Mouse (Mus musculus): ENCODE data around the gene Inava. TPM values are rescaled to one million over a fixed set of nuclear protein-coding genes. Genes with fewer than 3 reads are reported as not detected.

The Inava gene
- total RNA-seq (2021): 1 to 10 TPM; 3.7 to 4.4 TPM

GRCm38 (mm10) chr1:136233892-136234594, at the start of gene Inava:
Inava (minus strand) TSS chr1:136234264.
- intact Hi-C loops (cut with DNase I): no loop called here
- peak in 1 of 2 experiments; percentile 72 for DNase-seq (ENCODE audit: extremely low spot score in 1 of 2, low spot score in 2 of 2)

DNA sequence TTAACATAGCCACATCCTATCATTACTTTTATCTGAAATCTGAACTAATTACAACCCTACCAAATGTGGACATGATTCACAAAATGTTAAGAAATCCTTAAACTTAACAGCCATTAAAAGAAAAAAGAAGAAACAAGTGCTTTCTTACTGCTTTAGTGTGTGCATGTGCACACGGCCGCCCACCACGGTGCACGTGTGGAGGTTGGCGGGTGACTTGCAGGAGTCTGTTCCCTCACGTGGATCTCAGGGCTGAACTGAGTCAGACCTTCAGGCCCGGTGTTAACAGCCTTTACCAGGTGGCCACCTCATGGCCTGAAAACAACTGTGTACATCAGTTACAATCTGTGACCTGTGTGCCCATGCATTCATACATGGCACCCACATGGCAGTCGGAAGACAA, 43.3 kb upstream of the Inava start:
- no peak for DNase-seq (ENCODE audit: extremely low spot score in 1 of 2, low spot score in 2 of 2)
- intact Hi-C loops (cut with DNase I): no loop called here

DNA sequence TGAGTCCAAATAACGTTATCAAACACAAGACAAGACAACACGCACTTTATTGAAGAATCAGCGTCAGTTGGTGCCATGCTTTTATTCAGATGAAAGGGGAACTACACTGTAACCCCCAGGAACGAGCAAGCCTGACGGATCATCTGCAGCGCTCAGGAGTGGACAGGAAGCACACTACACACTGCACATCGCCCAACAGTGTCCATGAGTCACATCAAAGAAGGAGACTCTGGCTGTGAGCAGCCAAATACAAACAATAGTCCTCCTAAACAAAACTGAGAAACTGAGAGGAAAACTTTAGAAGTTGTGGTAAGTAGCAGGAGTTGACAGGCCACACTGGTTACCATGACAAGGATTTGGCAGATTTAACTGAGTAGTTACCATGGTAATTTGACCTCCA, 34.2 kb upstream of the Inava start:
- no peak for DNase-seq (ENCODE audit: extremely low spot score in 1 of 2, low spot score in 2 of 2)
- intact Hi-C loops (cut with DNase I): no loop called here

DNA sequence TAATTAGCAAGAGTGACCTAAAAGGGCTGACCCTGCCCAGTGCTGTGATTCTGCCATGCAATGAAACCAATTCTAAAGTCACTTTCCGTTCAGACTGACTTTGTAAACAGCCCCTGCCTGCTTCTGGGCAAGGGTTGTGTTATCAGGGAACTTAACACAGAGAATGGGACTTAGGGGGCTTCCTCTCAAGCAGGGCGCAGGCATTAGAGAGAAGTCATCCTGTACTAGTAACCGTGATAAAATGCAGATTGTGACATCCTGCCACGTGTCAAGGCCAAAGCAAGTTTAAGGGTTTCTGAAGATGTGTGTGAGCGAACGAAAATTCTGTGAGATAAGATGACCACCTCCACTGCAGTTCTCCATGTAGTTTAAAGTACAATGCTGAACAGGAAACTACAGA, 32.1 kb upstream of the Inava start:
- intact Hi-C loops (cut with DNase I): no loop called here
- DNase-seq (ENCODE audit: extremely low spot score in 1 of 2, low spot score in 2 of 2): no peak

- intact Hi-C loops (cut with DNase I): no loop called here
- no peak for DNase-seq (ENCODE audit: extremely low spot score in 1 of 2, low spot score in 2 of 2)
These were observed 29.3 kb upstream of the Inava start for GRCm38 (mm10) chr1:136263355-136263754.

DNA sequence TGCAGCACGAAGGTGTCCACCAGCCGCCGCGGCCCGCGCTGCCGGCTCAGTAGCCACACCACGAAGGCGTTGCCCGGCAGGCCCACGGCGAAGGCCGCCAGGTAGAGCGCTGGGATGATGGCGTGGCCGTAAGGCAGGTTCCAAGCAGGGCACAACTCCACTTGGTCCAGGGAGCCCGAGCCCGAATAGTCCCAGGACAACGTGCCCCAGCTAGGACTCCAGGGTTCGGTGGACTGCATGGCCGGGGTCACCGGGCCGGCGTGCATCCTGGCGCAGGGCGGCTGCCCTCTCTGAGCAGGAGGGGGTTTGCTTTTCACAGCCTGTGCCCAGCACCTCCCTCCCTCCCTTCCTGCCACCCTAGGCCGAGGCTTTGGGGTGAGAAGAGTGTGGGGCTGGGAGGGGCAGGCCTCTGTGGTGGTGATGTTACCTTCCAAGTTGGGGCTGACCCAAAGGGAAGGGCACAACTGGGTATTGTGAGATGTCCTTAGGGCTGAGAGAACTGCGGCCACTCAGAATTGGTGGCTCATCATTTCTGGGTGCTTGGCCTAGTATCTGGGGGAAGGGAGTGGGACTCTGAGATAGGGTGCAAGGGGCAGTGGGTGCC, 26.7 kb upstream of the Inava start, which contains the start of gene Gpr25:
Gene Gpr25, minus strand, starts transcription at position 239 of the 604 bp plus-strand sequence.
- no peak for DNase-seq (ENCODE audit: extremely low spot score in 1 of 2, low spot score in 2 of 2)
- intact Hi-C loops (cut with DNase I): no loop called here

GRCm38 (mm10) chr1:136259893-136260634, 26.0 kb upstream of the Inava start:
- DNase-seq (ENCODE audit: extremely low spot score in 1 of 2, low spot score in 2 of 2): peak; percentile 21 to 77
- intact Hi-C loops (cut with DNase I): loop anchor here (5.0 kb wide), 1 partner anchor 83 kb away; no protein-coding TSS in a partner anchor

GRCm38 (mm10) chr1:136259543-136259892, 25.5 kb upstream of the Inava start:
- intact Hi-C loops (cut with DNase I): loop anchor here (5.0 kb wide), 1 partner anchor 82 kb away; no protein-coding TSS in a partner anchor
- DNase-seq (ENCODE audit: extremely low spot score in 1 of 2, low spot score in 2 of 2): no peak

DNA sequence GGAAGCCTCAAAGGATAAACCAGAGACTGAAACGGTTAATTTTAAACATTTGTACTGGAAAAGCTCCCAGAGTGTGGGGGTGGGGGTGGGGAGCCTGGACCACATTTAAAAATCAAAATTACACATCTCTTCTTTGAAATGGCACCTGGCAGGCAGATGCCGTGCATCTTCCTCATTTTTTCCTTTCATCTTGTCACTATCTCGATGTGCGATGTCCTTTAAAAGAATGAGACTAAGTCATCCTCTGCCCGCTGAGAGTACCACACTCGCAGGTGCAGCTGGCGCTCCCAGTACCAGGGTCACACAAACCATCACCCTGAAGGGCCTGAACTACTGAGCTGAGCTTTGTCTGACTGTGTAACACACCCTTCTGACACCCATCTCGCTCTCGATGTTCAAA, 24.4 kb upstream of the Inava start:
- no peak for DNase-seq (ENCODE audit: extremely low spot score in 1 of 2, low spot score in 2 of 2)
- intact Hi-C loops (cut with DNase I): loop anchor here (5.0 kb wide), 1 partner anchor 81 kb away; no protein-coding TSS in a partner anchor

DNA sequence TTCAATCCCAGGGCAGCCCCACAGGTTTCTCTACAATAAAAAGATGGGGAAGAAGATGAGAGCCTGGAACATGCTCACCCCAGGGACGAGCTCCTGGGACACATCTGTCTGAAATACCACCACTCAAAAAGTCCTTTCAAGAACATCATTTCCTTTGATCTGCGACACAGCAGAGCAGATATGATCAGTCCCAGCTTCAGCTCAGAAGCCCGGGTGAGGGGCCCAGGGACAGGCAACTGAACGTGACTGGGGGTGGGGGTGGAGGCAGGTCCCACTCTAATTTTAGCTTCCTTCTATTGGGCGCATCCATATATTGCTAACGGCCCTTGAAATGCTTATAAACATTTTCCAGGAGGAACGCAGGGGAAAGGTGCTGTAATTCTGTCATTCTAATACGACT, 21.6 kb upstream of the Inava start:
- DNase-seq (ENCODE audit: extremely low spot score in 1 of 2, low spot score in 2 of 2): no peak
- intact Hi-C loops (cut with DNase I): loop anchor here (5.0 kb wide), 1 partner anchor 78 kb away; no protein-coding TSS in a partner anchor

DNA sequence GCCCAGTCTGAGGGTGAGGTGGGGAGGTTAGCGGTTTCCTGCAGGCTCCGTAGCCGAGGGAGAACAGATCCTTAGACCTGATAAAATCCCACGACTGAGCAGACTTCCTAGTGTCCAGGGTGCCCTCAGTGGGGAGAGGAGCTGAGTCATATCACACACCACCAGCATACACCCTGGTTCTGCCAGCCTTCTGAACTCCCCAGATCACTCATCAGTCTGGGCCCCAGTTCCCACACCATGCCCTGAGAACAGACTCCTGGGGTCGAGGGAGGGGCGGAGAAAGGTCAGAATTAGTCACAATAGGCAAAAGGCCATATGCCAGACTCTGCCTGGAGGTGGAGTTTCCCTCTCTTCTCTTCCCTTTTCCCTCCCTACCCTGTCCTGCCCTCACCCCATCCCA, 21.1 kb upstream of the Inava start:
- no peak for DNase-seq (ENCODE audit: extremely low spot score in 1 of 2, low spot score in 2 of 2)
- intact Hi-C loops (cut with DNase I): loop anchor here (5.0 kb wide), 1 partner anchor 78 kb away; no protein-coding TSS in a partner anchor

DNA sequence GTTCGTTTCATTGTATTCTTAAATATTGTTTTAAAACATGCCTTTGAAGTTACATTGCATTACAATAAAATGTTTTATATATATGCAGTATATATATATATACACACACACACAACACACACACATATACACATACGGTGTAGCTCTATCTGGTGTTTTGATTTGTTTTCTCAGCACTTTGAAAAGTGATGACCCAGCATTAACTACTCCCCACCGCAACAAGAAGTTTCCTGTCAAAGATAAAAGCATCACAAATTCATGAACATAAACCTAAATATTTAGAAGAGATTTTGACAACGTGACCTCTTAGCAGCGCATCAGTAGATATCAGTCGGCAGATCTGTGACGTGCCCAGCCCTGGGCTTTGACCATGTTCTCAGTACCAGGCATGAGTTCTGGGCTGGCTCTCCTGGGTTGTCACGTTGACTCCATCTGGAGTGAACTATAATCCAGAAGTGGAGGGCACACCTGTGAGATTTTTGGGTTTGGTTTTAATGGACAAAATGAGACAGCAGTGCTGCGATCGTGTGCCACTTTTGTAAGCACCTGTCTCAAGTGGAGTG, 20.5 kb upstream of the Inava start:
- DNase-seq (ENCODE audit: extremely low spot score in 1 of 2, low spot score in 2 of 2): no peak
- intact Hi-C loops (cut with DNase I): loop anchor here (5.0 kb wide), 1 partner anchor 77 kb away; no protein-coding TSS in a partner anchor

- DNase-seq (ENCODE audit: extremely low spot score in 1 of 2, low spot score in 2 of 2): no peak
These were observed 19.4 kb upstream of the Inava start for GRCm38 (mm10) chr1:136253472-136253871.

DNA sequence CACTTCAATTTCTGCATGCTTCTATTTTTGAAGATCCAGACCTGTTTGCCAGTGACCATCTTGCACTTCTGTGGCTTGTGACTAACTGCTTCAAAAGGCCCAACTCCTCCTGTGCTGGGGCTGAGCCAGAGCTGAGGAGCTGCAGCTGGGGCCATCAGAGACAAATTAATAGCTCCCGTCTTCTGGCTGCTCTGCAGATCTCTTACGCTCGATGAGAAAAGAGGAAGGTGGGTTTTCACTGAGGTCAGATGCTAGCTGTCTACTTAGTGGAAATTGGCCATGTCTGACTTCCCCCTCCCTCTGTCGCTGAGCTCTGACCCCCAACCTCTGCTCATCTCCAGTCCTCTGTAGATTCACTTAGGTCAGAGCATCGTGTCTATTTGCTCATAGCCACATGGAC, 15.6 kb upstream of the Inava start:
- intact Hi-C loops (cut with DNase I): loop anchor here (10.0 kb wide), 1 partner anchor 205 kb away; no protein-coding TSS in a partner anchor
- DNase-seq (ENCODE audit: extremely low spot score in 1 of 2, low spot score in 2 of 2): no peak

More at GRCm38 (mm10) chr1:136253472-136253871, 19.4 kb upstream of the Inava start:
- intact Hi-C loops (cut with DNase I): no loop called here

- intact Hi-C loops (cut with DNase I): loop anchor here (10.0 kb wide), 1 partner anchor 203 kb away; no protein-coding TSS in a partner anchor
- no peak for DNase-seq (ENCODE audit: extremely low spot score in 1 of 2, low spot score in 2 of 2)
These were observed 13.3 kb upstream of the Inava start for GRCm38 (mm10) chr1:136247393-136247792.

- intact Hi-C loops (cut with DNase I): loop anchor here (10.0 kb wide), 1 partner anchor 200 kb away; no protein-coding TSS in a partner anchor
These were observed 10.4 kb upstream of the Inava start for GRCm38 (mm10) chr1:136244469-136244868.

GRCm38 (mm10) chr1:136241801-136242200, 7.7 kb upstream of the Inava start:
- intact Hi-C loops (cut with DNase I): loop anchor here (10.0 kb wide), 1 partner anchor 197 kb away; no protein-coding TSS in a partner anchor
- DNase-seq (ENCODE audit: extremely low spot score in 1 of 2, low spot score in 2 of 2): no peak

More at GRCm38 (mm10) chr1:136244469-136244868, 10.4 kb upstream of the Inava start:
- DNase-seq (ENCODE audit: extremely low spot score in 1 of 2, low spot score in 2 of 2): no peak

DNA sequence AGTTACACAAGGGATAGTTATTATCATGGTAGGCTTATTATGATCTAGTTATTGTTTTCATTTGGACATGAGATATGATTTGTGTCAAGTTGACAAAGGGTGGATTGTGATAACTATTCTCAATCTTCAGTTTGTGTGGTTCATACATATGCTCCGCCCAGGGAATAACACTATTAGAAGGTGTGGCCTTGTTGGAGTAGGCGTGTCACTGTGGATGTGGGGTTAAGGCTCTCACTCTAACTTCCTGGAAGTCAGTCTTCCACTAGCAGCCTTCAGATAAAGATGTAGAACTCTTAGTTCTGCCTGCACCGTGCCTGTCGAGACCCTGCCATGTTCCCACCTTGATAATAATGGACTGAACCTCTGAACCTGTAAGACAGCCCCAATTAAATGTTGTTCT, 4.4 kb upstream of the Inava start:
- intact Hi-C loops (cut with DNase I): no loop called here
- no peak for DNase-seq (ENCODE audit: extremely low spot score in 1 of 2, low spot score in 2 of 2)

- intact Hi-C loops (cut with DNase I): no loop called here
- no peak for DNase-seq (ENCODE audit: extremely low spot score in 1 of 2, low spot score in 2 of 2)
These were observed 580 bp upstream of the Inava start for GRCm38 (mm10) chr1:136234595-136235092.
